In the genomic region with DNA sequence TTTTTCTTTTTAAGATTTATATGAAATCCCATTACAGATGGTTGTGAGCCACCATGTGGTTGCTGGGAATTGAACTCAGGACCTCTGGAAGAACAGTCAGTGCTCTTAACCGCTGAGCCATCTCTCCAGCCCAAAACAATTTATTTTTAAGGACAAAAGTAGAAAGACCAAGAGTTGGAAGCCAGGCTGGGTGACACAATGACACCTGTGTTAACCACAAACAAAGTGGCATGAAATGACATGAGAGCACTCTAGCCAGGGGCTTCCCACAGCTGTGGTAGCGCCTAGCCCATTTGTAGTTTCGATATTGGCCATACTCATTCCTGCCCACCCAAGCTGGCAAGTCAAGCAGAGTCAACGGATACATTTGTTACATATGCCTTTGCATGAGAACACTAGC, we compare ENCODE assay signal across 22 mouse cellular contexts. TPM values are rescaled to one million over a fixed set of nuclear protein-coding genes. Genes with fewer than 3 reads are reported as not detected.
A peak's percentile ranks its signal among the peaks of the same experiment; 100 is the strongest.
DNase-seq lines count a peak whose midpoint lies in the region; ATAC-seq lines count a peak whose summit lies in the region.
"Had no signal": no experiment of that assay in that cellular context is flagged by ENCODE, and none has a peak within 500 bp of the region (broad histone marks: within the 10 kb centered on the region; RNA-seq: fewer than 3 reads in every experiment).

No protein-coding gene starts in this region.

- ATAC-seq in liver, embryonic 13.5 days (ENCODE audit: low read depth), result no peak
- no peak for ATAC-seq in liver, embryonic 11.5 days (replicated peaks; ENCODE audit: low FRiP score)
- ATAC-seq in monocyte, adult 5-6 weeks (replicated peaks; ENCODE audit: insufficient number of reproducible peaks, low FRiP score, low TSS enrichment, poor library complexity, severe bottlenecking), result peak; percentile 58
- no peak for ATAC-seq in erythroblast, adult 5-6 weeks (replicated peaks; ENCODE audit: low FRiP score, poor library complexity, severe bottlenecking)
- ATAC-seq: forebrain, embryonic 16.5 days; Patski had no signal

- no peaks in the 10 kb centered on the region for H3K27me3 ChIP-seq in liver, embryonic 13.5 days
- no peaks in the 10 kb centered on the region for H3K27me3 ChIP-seq in liver, embryonic 11.5 days (replicated peaks; ENCODE audit: control insufficient read depth, insufficient read depth, low read length)
- no peaks in the 10 kb centered on the region for H3K27me3 ChIP-seq in hindbrain, embryonic 10.5 days (ENCODE audit: insufficient read depth, poor library complexity, severe bottlenecking)
- H3K27me3 ChIP-seq: hindbrain, embryonic 12.5 days; neural tube, embryonic 12.5 days; Patski had no signal

- H3K9me3 ChIP-seq in liver, embryonic 13.5 days (replicated peaks), result no peaks in the 10 kb centered on the region
- no peaks in the 10 kb centered on the region for H3K9me3 ChIP-seq in liver, embryonic 11.5 days (ENCODE audit: control insufficient read depth, low read length)
- H3K9me3 ChIP-seq in hindbrain, embryonic 10.5 days, result 0 out of 2 replicates have a peak, but pooled peaks cover 5% of the 10 kb centered on the region
- H3K9me3 ChIP-seq: heart, embryonic 10.5 days; hindbrain, embryonic 12.5 days; neural tube, embryonic 12.5 days had no signal

- peaks cover 42% of the 10 kb centered on the region for H3K4me1 ChIP-seq in liver, embryonic 13.5 days (replicated peaks)
- H3K4me1 ChIP-seq in liver, embryonic 11.5 days (replicated peaks; ENCODE audit: control insufficient read depth, insufficient read depth, low read length), result peaks cover 18% of the 10 kb centered on the region
- H3K4me1 ChIP-seq in hindbrain, embryonic 10.5 days (replicated peaks), result no peaks in the 10 kb centered on the region
- H3K4me1 ChIP-seq: heart, embryonic 10.5 days; hindbrain, embryonic 12.5 days; neural tube, embryonic 12.5 days had no signal

- H3K27ac ChIP-seq in liver, embryonic 13.5 days, result 0 out of 2 replicates have a peak overlapping the region, but pooled peaks have one; percentile 98
- no peak overlapping the region for H3K27ac ChIP-seq in liver, embryonic 11.5 days (ENCODE audit: low read depth, low read length)
- no peak overlapping the region for H3K27ac ChIP-seq in hindbrain, embryonic 10.5 days
- H3K27ac ChIP-seq: heart, embryonic 10.5 days; hindbrain, embryonic 12.5 days; neural tube, embryonic 12.5 days had no signal

- H3K36me3 ChIP-seq in liver, embryonic 13.5 days, result no peaks in the 10 kb centered on the region
- no peaks in the 10 kb centered on the region for H3K36me3 ChIP-seq in liver, embryonic 11.5 days (ENCODE audit: control insufficient read depth, insufficient read depth, low read length)
- H3K36me3 ChIP-seq in hindbrain, embryonic 10.5 days, result no peaks in the 10 kb centered on the region
- H3K36me3 ChIP-seq: heart, embryonic 10.5 days; hindbrain, embryonic 12.5 days; neural tube, embryonic 12.5 days had no signal

- no peak overlapping the region for H3K4me3 ChIP-seq in liver, embryonic 13.5 days (replicated peaks)
- H3K4me3 ChIP-seq in liver, embryonic 11.5 days (ENCODE audit: low read depth, low read length), result no peak overlapping the region
- H3K4me3 ChIP-seq in hindbrain, embryonic 10.5 days, result no peak overlapping the region
- H3K4me3 ChIP-seq: heart, embryonic 10.5 days; hindbrain, embryonic 12.5 days; neural tube, embryonic 12.5 days had no signal

- 92% methylated on average over 4 of the region's 4 CpGs for WGBS in liver, embryonic 13.5 days (ENCODE audit: insufficient replicate concordance)
- WGBS in liver, embryonic 11.5 days, result 88% methylated on average over 4 of the region's 4 CpGs
- WGBS in hindbrain, embryonic 10.5 days, result 91% methylated on average over 4 of the region's 4 CpGs

- no peak for DNase-seq in liver, embryonic 13.5 days
- no peak for DNase-seq in liver, embryonic 11.5 days (ENCODE audit: low spot score)
- peak; percentile 64 for DNase-seq in thymus, postnatal 0 days (ENCODE audit: low spot score)
- DNase-seq in thymus, postnatal 4 days, result no peak
- DNase-seq in thymus, postnatal 36 days, result peak; percentile 6 to 27
- no peak for DNase-seq in hindbrain, embryonic 10.5 days (ENCODE audit: low spot score)
- DNase-seq: adrenal gland, postnatal 25 days; cerebellum, adult 11 months; cerebellum, postnatal 14 days; embryo, embryonic 11 days; kidney, adult 9 months; kidney, postnatal 4 days; lung, embryonic 14.5 days; lung, postnatal 36 days; right cerebral cortex, postnatal 14 days had no signal

- H3K4me2 ChIP-seq in liver, embryonic 13.5 days, result no peak overlapping the region
- no peak overlapping the region for H3K4me2 ChIP-seq in liver, embryonic 11.5 days
- H3K4me2 ChIP-seq: hindbrain, embryonic 12.5 days; lung, embryonic 14.5 days; neural tube, embryonic 12.5 days had no signal

- no peak overlapping the region for H3K9ac ChIP-seq in liver, embryonic 13.5 days
- H3K9ac ChIP-seq in liver, embryonic 11.5 days (ENCODE audit: low read depth, low read length), result no peak overlapping the region
- H3K9ac ChIP-seq: hindbrain, embryonic 12.5 days; lung, embryonic 14.5 days; neural tube, embryonic 12.5 days had no signal

RNA-seq across cellular contexts. Expression of gene Dennd4a, which starts 13.7 kb away (rescaled TPM):
- 24.1 and 27.0 TPM in 2 replicates for polyA plus RNA-seq in liver, embryonic 13.5 days (2015; fragmentation: Nextera tagmentation; extraction: Ambion mirVana)
- 19.1 and 22.6 TPM in 2 replicates for polyA plus RNA-seq in liver, embryonic 11.5 days (2014; fragmentation: Nextera tagmentation; extraction: Ambion mirVana)
- 6.6 and 8.9 TPM in 2 replicates for polyA plus RNA-seq in thymus, postnatal 0 days (2015; fragmentation: Nextera tagmentation; extraction: Ambion mirVana)
- total RNA-seq in monocyte, adult 5-6 weeks (2017), result 221 to 285 TPM (median 274 TPM) in 3 replicates
- 8.0 and 8.8 TPM in 2 replicates for polyA plus RNA-seq in hindbrain, embryonic 10.5 days (2016; fragmentation: Nextera tagmentation; extraction: Ambion mirVana)
- 2,131 and 2,183 TPM in 2 replicates for total RNA-seq in erythroblast, adult 5-6 weeks (2015; ENCODE audit: low replicate concordance)
- total RNA-seq in erythroblast, adult 5-6 weeks (2017; ENCODE audit: low replicate concordance), result 2,463 and 2,483 TPM in 2 replicates

RNA-seq across cellular contexts. Expression of gene Rab11a, which starts 59.8 kb away (rescaled TPM):
- polyA plus RNA-seq in liver, embryonic 13.5 days (2015; fragmentation: Nextera tagmentation; extraction: Ambion mirVana), result 254 and 265 TPM in 2 replicates
- polyA plus RNA-seq in liver, embryonic 11.5 days (2014; fragmentation: Nextera tagmentation; extraction: Ambion mirVana), result 341 TPM in 2 replicates
- polyA plus RNA-seq in thymus, postnatal 0 days (2015; fragmentation: Nextera tagmentation; extraction: Ambion mirVana), result 377 and 404 TPM in 2 replicates
- 169 to 356 TPM (median 307 TPM) in 3 replicates for total RNA-seq in monocyte, adult 5-6 weeks (2017)
- 290 and 299 TPM in 2 replicates for polyA plus RNA-seq in hindbrain, embryonic 10.5 days (2016; fragmentation: Nextera tagmentation; extraction: Ambion mirVana)
- 49.9 and 65.9 TPM in 2 replicates for total RNA-seq in erythroblast, adult 5-6 weeks (2015; ENCODE audit: low replicate concordance)
- total RNA-seq in erythroblast, adult 5-6 weeks (2017; ENCODE audit: low replicate concordance), result 63.1 and 76.4 TPM in 2 replicates

Comparison
In these comparisons a context has a peak if more than half of its experiments do, and no peak if none do; other contexts are left out.
1. DNase-seq: peak in thymus, postnatal 0 days (single experiment) and thymus, postnatal 36 days (2 of 2); none in liver, embryonic 13.5 days (single experiment), liver, embryonic 11.5 days (single experiment), thymus, postnatal 4 days (single experiment) and hindbrain, embryonic 10.5 days (single experiment).